Mouse (Mus musculus) telencephalon, adult 2 months (tissue): Measurements from ENCODE around the gene Fam129a.

Experiments
- DNase-seq: peaks from one replicate; pipeline ENCODE4 v3.0.0-alpha.2; 2011; ENCODE audit warnings: low read depth, low spot score

Gene Fam129a

GRCm38 (mm10) chr1:151697901-151698641, 127.1 kb downstream of the Fam129a start:
- DNase-seq, result no peak

GRCm38 (mm10) chr1:151699363-151699762, 128.4 kb downstream of the Fam129a start:
- no peak for DNase-seq

- no peak for DNase-seq
These were observed 131.8 kb downstream of the Fam129a start for GRCm38 (mm10) chr1:151702816-151703215.

- DNase-seq, result peak; percentile 21
These were observed 134.9 kb downstream of the Fam129a start for GRCm38 (mm10) chr1:151705723-151706396.

GRCm38 (mm10) chr1:151706397-151706752, 135.4 kb downstream of the Fam129a start:
- DNase-seq, result no peak

GRCm38 (mm10) chr1:151708966-151709733, 138.2 kb downstream of the Fam129a start:
- DNase-seq, result no peak

- DNase-seq, result no peak
These were observed 138.7 kb downstream of the Fam129a start for GRCm38 (mm10) chr1:151709734-151710022.

GRCm38 (mm10) chr1:151710424-151711055, 139.6 kb downstream of the Fam129a start:
- no peak for DNase-seq

- DNase-seq, result no peak
These were observed 140.1 kb downstream of the Fam129a start for GRCm38 (mm10) chr1:151711062-151711461.

GRCm38 (mm10) chr1:151712664-151713063, 141.7 kb downstream of the Fam129a start:
- DNase-seq, result no peak

GRCm38 (mm10) chr1:151713622-151714021, 142.6 kb downstream of the Fam129a start:
- no peak for DNase-seq

GRCm38 (mm10) chr1:151716024-151716710, 145.2 kb downstream of the Fam129a start:
- no peak for DNase-seq

GRCm38 (mm10) chr1:151717624-151718023, 146.6 kb downstream of the Fam129a start:
- no peak for DNase-seq

GRCm38 (mm10) chr1:151718575-151718974, 147.6 kb downstream of the Fam129a start:
- DNase-seq, result no peak

GRCm38 (mm10) chr1:151719911-151720310, 148.9 kb downstream of the Fam129a start:
- no peak for DNase-seq

GRCm38 (mm10) chr1:151720566-151720965, 149.6 kb downstream of the Fam129a start:
- no peak for DNase-seq

- no peak for DNase-seq
These were observed 150.5 kb downstream of the Fam129a start for GRCm38 (mm10) chr1:151721357-151721983.

GRCm38 (mm10) chr1:151723771-151724170, 152.8 kb downstream of the Fam129a start:
- no peak for DNase-seq

- DNase-seq, result no peak
These were observed 154.6 kb downstream of the Fam129a start for GRCm38 (mm10) chr1:151725590-151725989.

GRCm38 (mm10) chr1:151726358-151726757, 155.4 kb downstream of the Fam129a start:
- no peak for DNase-seq

- DNase-seq, result no peak
These were observed 157.2 kb downstream of the Fam129a start for GRCm38 (mm10) chr1:151728141-151728540.
